Mouse (Mus musculus) G1E (cell line): ENCODE data around the gene Mrpl24.

Experiments used
- CTCF ChIP-seq: IDR thresholded peaks from 2 replicates; pipeline ENCODE4 v1.5.1; 2012; ENCODE audit warnings: low read depth, low read length, inconsistent platforms, mixed read lengths
- GATA1 ChIP-seq: IDR thresholded peaks from 2 replicates; pipeline ENCODE4 v1.6.1; 2012; ENCODE audit warnings: borderline replicate concordance, low read length, inconsistent platforms, mixed read lengths

DNA sequence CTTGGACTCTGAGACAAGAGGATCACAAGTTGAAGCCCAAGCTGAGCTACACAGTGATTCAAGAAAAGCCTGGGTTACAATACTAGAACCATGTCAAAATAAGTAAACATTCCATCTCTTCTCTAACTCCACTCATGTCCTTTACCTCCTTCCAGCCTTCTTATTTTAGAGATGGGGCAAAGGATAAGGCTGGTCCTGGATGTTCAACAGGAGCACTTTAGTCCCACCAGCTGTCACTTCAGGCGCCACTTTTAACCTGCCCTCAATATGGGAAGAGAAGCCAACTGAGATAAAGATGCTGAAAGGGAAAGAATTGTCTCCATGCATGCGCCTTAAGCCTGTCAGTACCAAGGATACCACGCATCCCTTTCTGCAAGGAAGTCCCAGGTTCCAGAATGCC lies 35.0 kb upstream of the Mrpl24 start:
- TF ChIP-seq CTCF (no peak), GATA1 (no peak)
